Mouse (Mus musculus) brain, embryonic 14.5 days (tissue): ENCODE results near the gene Lrrc8a.

ENCODE experiments used
- CTCF ChIP-seq: fragments of 200-500 bp; IDR thresholded peaks from 2 replicates; pipeline ENCODE4 v1.5.1; 2012; ENCODE audit warnings: inconsistent platforms, mild to moderate bottlenecking, moderate library complexity, borderline replicate concordance; ENCODE audit not compliant: insufficient read depth, insufficient read length; ENCODE audit errors: extremely low read depth
- POLR2A ChIP-seq: fragments of 200-500 bp; IDR thresholded peaks from 2 replicates; pipeline ENCODE4 v1.6.1; 2012; ENCODE audit warnings: mild to moderate bottlenecking, inconsistent platforms, borderline replicate concordance; ENCODE audit not compliant: poor library complexity, insufficient read depth, insufficient read length, severe bottlenecking; ENCODE audit errors: extremely low read depth

GRCm38 (mm10) chr2:30266392-30266941 is 29.0 kb downstream of the Lrrc8a start:
- TF ChIP-seq CTCF (no peak), POLR2A (no peak)
